Mouse (Mus musculus): ENCODE results near the gene Cphx3. TPM values are rescaled to one million over a fixed set of nuclear protein-coding genes. Genes with fewer than 3 reads are reported as not detected.
"Not testable (repeated sequence)": the region's sequence is repeated elsewhere in the genome, so short reads cannot be mapped to it uniquely, and the experiment has no call there.

The Cphx3 gene
- polyA plus RNA-seq, 1 experiment from 2014 or later = not detected

DNA sequence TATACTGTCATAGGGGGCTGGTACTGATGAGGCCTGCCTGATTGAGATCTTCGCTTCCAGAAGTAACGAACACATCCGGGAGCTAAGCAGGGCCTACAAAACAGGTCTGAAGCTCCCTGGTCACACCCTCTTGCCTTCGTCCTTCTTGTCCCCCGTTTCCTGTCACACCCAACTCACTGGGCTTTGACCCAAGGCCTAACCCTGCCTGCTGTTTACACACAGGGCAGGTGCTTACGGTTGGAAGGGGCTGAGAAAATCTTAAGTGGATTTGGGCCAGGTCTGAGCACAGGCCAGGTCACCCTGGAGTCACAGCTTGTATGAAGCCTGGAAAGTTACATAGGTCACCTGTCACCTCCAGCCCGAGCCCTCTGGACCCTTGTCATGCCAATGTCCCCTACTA is 73.9 kb downstream of the Cphx3 start:
- H3K9ac ChIP-seq (ENCODE audit: low read length); H3K4me2 ChIP-seq (ENCODE audit: low read length); H3K27me3 ChIP-seq (replicated peaks; ENCODE audit: control insufficient read depth, insufficient read depth, low read length); H3K27ac ChIP-seq (ENCODE audit: low read depth, low read length); ATAC-seq; H3K4me1 ChIP-seq (ENCODE audit: control insufficient read depth, insufficient read depth, low read length); H3K9me3 ChIP-seq (replicated peaks; ENCODE audit: control insufficient read depth, low read length); DNase-seq (ENCODE audit: low spot score); H3K36me3 ChIP-seq (ENCODE audit: control insufficient read depth, insufficient read depth, low read length); H3K4me3 ChIP-seq (ENCODE audit: low read depth, low read length): not testable (repeated sequence)
- no CpG with 5 or more reads among the region's 7 CpGs for WGBS

GRCm38 (mm10) chr14:26161156-26161555 is 79.1 kb downstream of the Cphx3 start:
- not testable (repeated sequence) for H3K4me2 ChIP-seq (ENCODE audit: low read length); H3K27me3 ChIP-seq (replicated peaks; ENCODE audit: control insufficient read depth, insufficient read depth, low read length); H3K4me3 ChIP-seq (ENCODE audit: low read depth, low read length); H3K9ac ChIP-seq (ENCODE audit: low read length); H3K9me3 ChIP-seq (replicated peaks; ENCODE audit: control insufficient read depth, low read length); H3K36me3 ChIP-seq (ENCODE audit: control insufficient read depth, insufficient read depth, low read length); ATAC-seq; H3K4me1 ChIP-seq (ENCODE audit: control insufficient read depth, insufficient read depth, low read length); H3K27ac ChIP-seq (ENCODE audit: low read depth, low read length); DNase-seq (ENCODE audit: low spot score)
- no CpG with 5 or more reads among the region's 9 CpGs for WGBS

DNA sequence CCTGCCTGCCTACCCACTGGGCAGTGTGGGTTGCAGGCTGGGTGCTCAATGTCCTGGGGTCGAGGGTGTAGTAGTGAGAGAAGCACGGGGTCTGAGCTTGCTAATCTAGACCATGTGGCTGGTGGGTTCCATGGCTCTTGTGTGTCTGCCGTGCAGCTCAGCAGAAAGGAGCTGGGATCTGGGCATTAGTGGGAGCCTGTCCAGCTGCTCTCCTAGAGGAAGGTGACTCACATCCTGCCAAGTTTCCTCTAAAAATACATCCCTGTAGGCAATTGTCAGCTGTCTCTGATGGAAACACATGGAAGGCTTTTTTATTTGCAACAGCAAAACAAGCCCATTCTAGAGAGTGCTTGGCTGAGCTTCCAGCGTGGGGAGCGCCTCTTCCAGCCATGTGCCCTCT is 80.3 kb downstream of the Cphx3 start:
- H3K27me3 ChIP-seq (replicated peaks; ENCODE audit: control insufficient read depth, insufficient read depth, low read length); H3K4me3 ChIP-seq (ENCODE audit: low read depth, low read length); H3K9ac ChIP-seq (ENCODE audit: low read length); H3K4me1 ChIP-seq (ENCODE audit: control insufficient read depth, insufficient read depth, low read length); ATAC-seq; H3K9me3 ChIP-seq (replicated peaks; ENCODE audit: control insufficient read depth, low read length); H3K36me3 ChIP-seq (ENCODE audit: control insufficient read depth, insufficient read depth, low read length); H3K4me2 ChIP-seq (ENCODE audit: low read length); H3K27ac ChIP-seq (ENCODE audit: low read depth, low read length); DNase-seq (ENCODE audit: low spot score): not testable (repeated sequence)
- WGBS = no CpG with 5 or more reads among the region's 5 CpGs

- not testable (repeated sequence) for H3K4me2 ChIP-seq (ENCODE audit: low read length); H3K27me3 ChIP-seq (replicated peaks; ENCODE audit: control insufficient read depth, insufficient read depth, low read length); H3K4me1 ChIP-seq (ENCODE audit: control insufficient read depth, insufficient read depth, low read length); H3K4me3 ChIP-seq (ENCODE audit: low read depth, low read length); H3K27ac ChIP-seq (ENCODE audit: low read depth, low read length); H3K9me3 ChIP-seq (replicated peaks; ENCODE audit: control insufficient read depth, low read length); H3K36me3 ChIP-seq (ENCODE audit: control insufficient read depth, insufficient read depth, low read length); DNase-seq (ENCODE audit: low spot score); ATAC-seq; H3K9ac ChIP-seq (ENCODE audit: low read length)
- WGBS = no CpG with 5 or more reads among the region's 12 CpGs
Observed at GRCm38 (mm10) chr14:26165266-26165665, 83.2 kb downstream of the Cphx3 start.

DNA sequence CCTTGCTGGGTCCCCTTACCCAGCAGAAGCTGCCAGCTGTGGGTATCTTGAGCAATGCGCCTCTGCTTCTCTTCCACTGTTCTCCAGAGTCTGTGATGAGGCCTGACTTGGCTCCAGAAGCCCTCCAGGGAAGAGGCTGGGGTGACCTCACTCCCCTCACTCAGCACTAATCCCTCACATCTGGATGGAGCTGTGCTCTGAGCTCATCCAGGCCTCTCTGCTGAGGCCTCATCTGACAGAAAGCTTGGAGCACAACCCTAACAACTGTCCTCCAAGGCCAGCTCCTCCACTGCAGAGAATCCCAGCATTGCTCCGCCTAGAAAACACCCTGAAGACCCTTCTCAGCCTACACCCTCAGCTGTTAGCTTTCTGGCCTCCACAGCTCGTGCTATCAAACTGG is 91.9 kb downstream of the Cphx3 start:
- H3K27ac ChIP-seq (ENCODE audit: low read depth, low read length); H3K9ac ChIP-seq (ENCODE audit: low read length); H3K36me3 ChIP-seq (ENCODE audit: control insufficient read depth, insufficient read depth, low read length); H3K27me3 ChIP-seq (replicated peaks; ENCODE audit: control insufficient read depth, insufficient read depth, low read length); H3K4me3 ChIP-seq (ENCODE audit: low read depth, low read length); DNase-seq (ENCODE audit: low spot score); H3K9me3 ChIP-seq (replicated peaks; ENCODE audit: control insufficient read depth, low read length); H3K4me1 ChIP-seq (ENCODE audit: control insufficient read depth, insufficient read depth, low read length); H3K4me2 ChIP-seq (ENCODE audit: low read length); ATAC-seq: not testable (repeated sequence)
- WGBS = no CpG with 5 or more reads among the region's 3 CpGs

GRCm38 (mm10) chr14:26175028-26175427 is 92.9 kb downstream of the Cphx3 start:
- H3K27me3 ChIP-seq (replicated peaks; ENCODE audit: control insufficient read depth, insufficient read depth, low read length); H3K9ac ChIP-seq (ENCODE audit: low read length); H3K4me1 ChIP-seq (ENCODE audit: control insufficient read depth, insufficient read depth, low read length); H3K4me2 ChIP-seq (ENCODE audit: low read length); H3K9me3 ChIP-seq (replicated peaks; ENCODE audit: control insufficient read depth, low read length); ATAC-seq; H3K27ac ChIP-seq (ENCODE audit: low read depth, low read length); DNase-seq (ENCODE audit: low spot score); H3K4me3 ChIP-seq (ENCODE audit: low read depth, low read length); H3K36me3 ChIP-seq (ENCODE audit: control insufficient read depth, insufficient read depth, low read length): not testable (repeated sequence)
- no CpG with 5 or more reads among the region's 6 CpGs for WGBS

- not testable (repeated sequence) for H3K4me2 ChIP-seq (ENCODE audit: low read length); ATAC-seq
Observed at GRCm38 (mm10) chr14:26181660-26182059, 99.6 kb downstream of the Cphx3 start.

DNA sequence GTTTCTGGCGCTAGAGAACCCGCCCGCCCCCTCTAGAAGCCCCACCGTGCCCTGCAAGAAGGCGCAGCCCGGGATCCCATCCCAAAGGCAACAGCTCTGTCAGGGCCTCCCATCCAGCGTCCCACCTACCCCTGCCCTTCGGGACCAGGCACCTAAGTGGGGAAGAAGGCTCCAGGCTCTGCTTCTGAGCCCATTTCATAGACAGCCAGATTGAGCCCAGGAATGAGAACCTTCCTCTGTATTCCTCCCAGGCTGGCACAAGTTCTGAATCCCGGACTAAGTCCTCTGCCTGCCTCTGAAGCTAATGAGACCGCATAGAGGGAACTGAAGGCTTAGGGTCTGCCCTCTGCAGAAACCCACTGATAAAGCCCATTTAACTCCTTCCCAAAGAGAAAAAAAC is 100.3 kb downstream of the Cphx3 start, which contains the start of gene Plac9b:
Plac9b (minus strand) TSS at position 101 of the 400 bp plus-strand sequence.
- H3K4me1 ChIP-seq (ENCODE audit: control insufficient read depth, insufficient read depth, low read length); H3K4me2 ChIP-seq (ENCODE audit: low read length); H3K27me3 ChIP-seq (replicated peaks; ENCODE audit: control insufficient read depth, insufficient read depth, low read length); H3K9me3 ChIP-seq (replicated peaks; ENCODE audit: control insufficient read depth, low read length); H3K9ac ChIP-seq (ENCODE audit: low read length); H3K4me3 ChIP-seq (ENCODE audit: low read depth, low read length); H3K36me3 ChIP-seq (ENCODE audit: control insufficient read depth, insufficient read depth, low read length); ATAC-seq; H3K27ac ChIP-seq (ENCODE audit: low read depth, low read length); DNase-seq (ENCODE audit: low spot score): not testable (repeated sequence)
- no CpG with 5 or more reads among the region's 10 CpGs for WGBS

More at GRCm38 (mm10) chr14:26181660-26182059, 99.6 kb downstream of the Cphx3 start:
- not testable (repeated sequence) for H3K4me3 ChIP-seq (ENCODE audit: low read depth, low read length); H3K27ac ChIP-seq (ENCODE audit: low read depth, low read length); H3K9ac ChIP-seq (ENCODE audit: low read length); H3K4me1 ChIP-seq (ENCODE audit: control insufficient read depth, insufficient read depth, low read length); DNase-seq (ENCODE audit: low spot score); H3K9me3 ChIP-seq (replicated peaks; ENCODE audit: control insufficient read depth, low read length); H3K36me3 ChIP-seq (ENCODE audit: control insufficient read depth, insufficient read depth, low read length); H3K27me3 ChIP-seq (replicated peaks; ENCODE audit: control insufficient read depth, insufficient read depth, low read length)
- WGBS = no CpG with 5 or more reads among the region's 10 CpGs

GRCm38 (mm10) chr14:26186638-26187037 is 104.5 kb downstream of the Cphx3 start:
- not testable (repeated sequence) for H3K27me3 ChIP-seq (replicated peaks; ENCODE audit: control insufficient read depth, insufficient read depth, low read length); H3K9me3 ChIP-seq (replicated peaks; ENCODE audit: control insufficient read depth, low read length); H3K4me1 ChIP-seq (ENCODE audit: control insufficient read depth, insufficient read depth, low read length); ATAC-seq; H3K4me2 ChIP-seq (ENCODE audit: low read length); H3K9ac ChIP-seq (ENCODE audit: low read length); H3K36me3 ChIP-seq (ENCODE audit: control insufficient read depth, insufficient read depth, low read length); H3K27ac ChIP-seq (ENCODE audit: low read depth, low read length); DNase-seq (ENCODE audit: low spot score); H3K4me3 ChIP-seq (ENCODE audit: low read depth, low read length)
- WGBS = no CpG with 5 or more reads among the region's 9 CpGs
